Mouse (Mus musculus): ENCODE data around the gene Exoc6b.

The Exoc6b gene

DNA sequence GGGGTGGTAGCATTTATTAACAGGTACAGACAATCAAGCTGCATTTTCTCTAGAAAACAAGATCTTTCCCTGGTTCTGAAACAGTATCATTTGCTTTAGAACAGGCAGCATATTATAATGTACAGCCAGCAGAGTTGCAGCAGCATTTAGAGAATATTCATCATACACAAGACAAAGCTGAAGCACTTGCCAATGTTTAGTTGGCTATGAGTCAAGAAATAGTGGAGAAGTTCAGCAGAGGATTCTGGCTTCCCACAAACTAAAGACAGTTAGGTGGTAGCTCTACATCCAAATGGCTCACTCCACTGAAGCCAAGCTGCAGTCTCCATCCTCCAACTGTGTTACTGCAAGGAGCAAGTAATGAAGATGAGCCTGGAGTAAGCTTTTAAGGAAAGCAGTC, 342.4 kb downstream of the Exoc6b start:
- no peak for DNase-seq (ENCODE audit: low read depth)

DNA sequence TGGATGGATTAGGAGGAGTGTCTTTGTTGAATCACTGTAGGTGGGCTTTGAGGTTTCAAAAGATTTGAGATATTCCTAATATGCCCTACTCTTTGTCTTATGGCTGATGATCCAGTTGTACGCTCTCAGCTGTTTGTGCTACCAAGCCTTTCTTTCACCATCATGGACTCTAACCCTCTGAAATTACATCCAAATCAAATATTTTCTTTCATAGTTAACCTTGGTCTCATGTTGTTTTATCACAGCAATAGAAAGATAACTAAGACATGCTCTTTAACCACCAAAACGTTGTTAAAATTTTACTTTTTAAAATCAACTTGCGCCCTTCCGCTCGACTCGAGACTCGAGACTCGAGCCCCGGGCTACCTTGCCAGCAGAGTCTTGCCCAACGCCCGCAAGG, 356.1 kb downstream of the Exoc6b start:
- no peak for DNase-seq (ENCODE audit: low read depth)

GRCm38 (mm10) chr6:84710831-84711230, 358.5 kb downstream of the Exoc6b start:
- no peak for DNase-seq (ENCODE audit: low read depth)

DNA sequence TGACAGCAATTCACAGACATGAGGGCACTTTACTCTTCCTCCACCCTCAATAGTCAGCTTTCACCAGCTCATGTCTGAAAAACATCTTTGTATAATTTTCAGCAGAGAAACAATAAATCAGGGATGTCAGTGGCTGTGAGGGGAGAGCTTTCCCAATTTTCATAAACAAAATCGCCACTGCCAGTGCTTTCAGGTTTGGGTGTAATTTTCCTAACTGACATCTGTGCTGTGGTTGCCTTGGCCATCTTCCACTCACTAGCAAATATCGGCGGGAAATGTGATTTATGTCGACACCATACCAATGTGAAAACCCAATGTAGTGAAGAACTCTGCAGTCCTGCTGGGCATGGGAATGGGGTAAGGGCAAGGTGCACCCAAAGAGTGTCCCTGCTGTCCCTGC, 360.7 kb downstream of the Exoc6b start:
- DNase-seq (ENCODE audit: low read depth), result no peak

DNA sequence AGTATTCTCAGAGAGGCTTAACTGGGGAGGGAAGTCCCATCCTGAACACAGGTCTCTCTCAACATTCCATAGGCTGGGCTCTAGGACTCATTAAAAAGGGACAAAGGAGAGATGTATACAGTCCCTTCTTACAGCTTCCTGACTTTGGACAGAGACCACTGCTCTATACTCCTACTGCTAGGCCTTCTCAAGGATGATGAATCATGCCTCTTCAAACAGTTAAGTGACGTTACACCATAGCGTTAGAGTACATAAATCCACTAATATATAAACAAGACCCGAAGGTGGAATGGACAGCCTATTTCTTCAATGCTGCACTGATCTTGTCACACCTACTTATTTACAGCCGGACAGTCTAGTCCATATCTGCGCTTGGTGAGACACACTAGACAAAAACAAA, 369.7 kb downstream of the Exoc6b start:
- DNase-seq (ENCODE audit: low read depth), result no peak

DNA sequence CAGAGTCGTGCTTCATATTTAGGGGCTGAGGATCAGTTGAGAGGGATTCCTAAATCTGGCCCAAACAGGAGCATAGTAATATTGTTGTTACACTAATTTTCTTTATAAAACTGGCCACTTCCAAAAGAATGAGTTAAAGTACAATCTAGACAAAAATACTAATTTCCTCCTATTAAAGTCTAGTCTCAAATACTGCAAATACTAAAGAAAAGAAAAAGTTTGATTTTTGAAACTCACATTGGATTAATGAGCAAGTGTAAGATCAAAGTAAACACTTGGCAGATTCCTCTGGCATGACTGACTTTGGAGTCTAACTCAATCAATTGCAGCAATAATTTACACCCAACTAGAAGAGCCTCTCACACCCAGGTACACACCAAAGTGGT, 371.0 kb downstream of the Exoc6b start:
- DNase-seq (ENCODE audit: low read depth), result no peak

DNA sequence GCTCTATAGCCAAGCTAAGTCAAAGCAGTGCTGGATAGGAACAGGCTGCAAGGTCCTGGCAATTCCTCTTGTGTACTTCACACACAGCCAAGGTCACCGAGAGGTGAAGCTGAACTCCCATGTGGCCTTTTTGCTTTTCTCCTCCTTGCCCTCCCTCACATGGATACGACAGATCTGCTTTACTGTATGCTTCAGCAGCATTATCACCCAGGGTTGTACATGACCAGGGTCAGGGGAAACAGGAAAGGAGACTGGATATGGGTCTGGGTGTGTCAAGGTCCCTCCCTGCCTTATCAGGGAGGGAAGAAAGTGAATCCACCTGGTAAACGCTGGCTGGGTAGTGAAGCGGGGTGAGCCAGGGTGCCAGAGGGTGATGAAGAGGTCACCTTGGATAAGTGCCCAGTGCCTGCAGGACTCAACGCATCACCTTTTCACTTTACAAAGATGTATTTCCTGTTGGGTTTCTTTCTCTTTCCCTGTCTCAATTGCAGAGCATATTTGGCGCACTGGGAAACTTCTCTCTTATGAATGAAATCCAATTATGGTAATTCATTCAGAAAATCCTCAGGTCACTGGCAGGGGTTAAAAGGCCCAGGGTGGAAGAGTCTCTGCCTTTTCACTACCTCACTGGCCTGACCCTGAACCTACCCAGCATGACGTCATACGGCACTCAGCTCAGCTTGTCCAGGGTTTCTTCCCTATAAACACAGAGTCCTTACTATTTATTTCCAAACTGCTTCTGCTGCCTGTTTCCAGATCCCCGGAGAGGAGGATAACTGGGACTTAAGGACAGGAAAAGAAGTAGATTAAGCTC, 371.6 kb downstream of the Exoc6b start:
- no peak for DNase-seq (ENCODE audit: low read depth)

GRCm38 (mm10) chr6:84693844-84694243, 375.5 kb downstream of the Exoc6b start:
- DNase-seq (ENCODE audit: low read depth), result no peak

DNA sequence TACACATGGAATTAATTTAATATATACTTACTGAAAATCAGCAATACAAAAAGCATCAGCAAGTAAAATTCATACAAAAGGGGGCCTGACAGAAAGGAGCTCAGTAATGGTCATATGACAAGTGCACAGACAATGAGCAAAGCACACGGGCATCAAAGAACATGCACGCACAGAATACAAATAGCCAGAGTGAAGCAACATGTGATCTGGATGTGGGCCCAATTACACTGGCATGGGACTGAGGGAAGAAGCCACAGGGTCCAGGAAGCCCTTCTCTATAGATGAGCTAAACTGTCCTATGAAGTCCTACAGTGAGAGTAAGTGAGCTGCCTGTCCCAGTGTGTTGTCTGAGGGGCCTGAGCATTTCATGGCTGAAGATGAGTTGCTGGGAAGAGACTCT, 376.1 kb downstream of the Exoc6b start:
- DNase-seq (ENCODE audit: low read depth), result no peak

GRCm38 (mm10) chr6:84691907-84692306, 377.4 kb downstream of the Exoc6b start:
- no peak for DNase-seq (ENCODE audit: low read depth)

DNA sequence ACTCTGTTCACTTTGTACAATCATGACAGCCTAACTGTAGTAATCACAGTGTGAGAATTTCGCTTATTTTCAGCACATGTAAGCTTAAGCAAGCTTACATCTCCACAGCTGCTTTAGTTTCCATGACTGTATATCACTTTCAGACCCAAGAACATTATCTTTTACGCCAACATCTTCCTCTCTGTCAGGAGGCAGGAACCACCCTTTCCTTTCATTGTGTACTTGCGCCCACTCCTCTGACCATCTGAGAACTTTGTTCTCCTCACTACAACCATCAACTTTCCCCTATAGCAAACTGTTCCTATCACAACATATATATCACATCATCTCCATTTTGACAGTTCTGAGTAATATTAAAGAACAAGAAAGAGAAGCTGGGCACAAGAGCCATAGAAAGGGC, 391.5 kb downstream of the Exoc6b start:
- DNase-seq (ENCODE audit: low read depth), result no peak

DNA sequence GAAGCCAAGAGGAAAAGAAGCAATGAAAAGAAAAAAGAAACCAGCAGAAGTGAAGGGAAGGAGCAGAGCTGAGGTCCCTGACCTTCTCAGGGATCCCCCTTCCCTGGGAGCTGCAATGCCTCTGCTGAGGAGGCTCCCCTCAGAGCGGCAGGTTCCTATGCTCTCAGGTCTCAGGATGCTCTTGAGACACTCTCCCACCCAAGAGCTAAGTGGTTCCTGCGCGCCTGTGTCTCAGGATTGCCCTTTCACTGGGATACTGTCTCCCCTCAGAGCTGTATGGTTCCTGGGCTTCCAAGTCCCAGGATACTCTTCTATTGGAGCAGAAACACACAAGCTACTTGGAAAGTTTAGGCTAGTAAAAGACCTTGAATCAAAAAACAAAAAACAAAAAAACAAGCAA, 394.4 kb downstream of the Exoc6b start:
- no peak for DNase-seq (ENCODE audit: low read depth)

- DNase-seq (ENCODE audit: low read depth), result no peak
These were observed 395.2 kb downstream of the Exoc6b start for GRCm38 (mm10) chr6:84674136-84674535.

DNA sequence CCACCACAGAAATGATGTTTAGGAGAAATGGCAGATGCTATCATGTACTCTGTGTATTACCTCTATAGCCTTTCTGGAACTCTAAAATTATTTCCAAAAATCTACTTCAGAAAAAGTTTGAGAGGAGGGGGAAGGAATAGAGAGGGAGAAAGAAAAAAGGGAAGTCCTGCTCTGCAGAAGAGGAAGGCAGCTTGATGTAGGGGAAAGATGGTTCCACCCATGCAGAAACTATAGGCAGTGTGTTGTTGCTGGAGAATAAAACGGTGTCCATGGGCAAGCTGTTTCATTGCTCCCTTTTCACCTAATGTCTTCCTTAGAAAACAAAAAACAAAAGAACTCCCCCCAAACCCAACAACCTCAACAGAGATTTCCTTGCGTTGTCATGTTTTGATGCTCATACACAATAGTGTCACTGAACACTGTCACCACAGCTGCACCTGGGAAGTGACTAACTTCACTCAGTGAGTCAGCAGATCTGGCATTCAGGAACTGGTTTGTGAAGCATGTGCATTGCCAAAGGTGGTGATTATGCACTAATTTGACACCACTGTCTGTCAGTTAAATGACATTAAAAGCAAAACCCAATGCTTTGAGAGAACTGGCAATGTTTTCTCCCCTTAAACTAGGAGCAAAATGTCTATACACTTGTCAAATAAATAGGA, 407.7 kb downstream of the Exoc6b start:
- no peak for DNase-seq (ENCODE audit: low read depth)

GRCm38 (mm10) chr6:84660982-84661381, 408.3 kb downstream of the Exoc6b start:
- no peak for DNase-seq (ENCODE audit: low read depth)

GRCm38 (mm10) chr6:84657091-84657490, 412.2 kb downstream of the Exoc6b start:
- DNase-seq (ENCODE audit: low read depth), result no peak

DNA sequence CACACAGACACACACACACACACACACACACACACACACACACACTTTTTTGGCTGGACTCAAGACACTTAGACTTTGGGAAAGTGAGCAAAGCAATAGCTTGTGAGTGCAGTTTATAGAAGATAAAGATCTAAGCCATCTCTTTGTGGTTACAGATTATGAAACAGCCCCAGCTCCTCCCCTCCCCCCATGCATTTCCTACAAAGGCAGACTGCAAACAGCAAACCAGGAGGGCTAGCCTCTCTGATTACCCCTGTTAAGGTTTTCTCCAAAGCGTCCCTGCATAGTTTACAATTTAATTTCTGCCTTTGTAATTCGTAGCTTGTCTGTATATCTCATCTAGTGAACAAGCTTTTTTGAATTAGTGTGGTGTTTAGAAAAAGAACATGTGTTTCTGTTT, 412.6 kb downstream of the Exoc6b start:
- peak; percentile 72 for DNase-seq (ENCODE audit: low read depth)

DNA sequence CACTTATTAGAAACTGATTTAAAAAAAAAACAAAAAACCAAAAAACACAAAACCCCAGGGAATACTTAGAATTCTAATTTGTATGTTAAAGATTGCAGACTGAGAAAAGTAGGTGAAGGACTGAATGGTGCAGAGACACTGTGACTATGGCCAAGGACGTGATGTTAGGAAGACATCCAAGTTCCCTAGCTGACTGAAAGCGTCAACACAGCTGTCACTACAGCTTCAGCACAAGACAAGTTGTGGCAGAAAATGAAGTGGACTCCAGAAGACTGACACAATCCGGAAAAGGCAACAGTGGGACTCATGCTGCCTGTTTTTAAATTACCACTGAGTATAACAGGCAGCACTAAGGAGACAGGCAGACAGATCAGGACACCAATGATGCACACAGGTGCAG, 417.4 kb downstream of the Exoc6b start:
- no peak for DNase-seq (ENCODE audit: low read depth)

DNA sequence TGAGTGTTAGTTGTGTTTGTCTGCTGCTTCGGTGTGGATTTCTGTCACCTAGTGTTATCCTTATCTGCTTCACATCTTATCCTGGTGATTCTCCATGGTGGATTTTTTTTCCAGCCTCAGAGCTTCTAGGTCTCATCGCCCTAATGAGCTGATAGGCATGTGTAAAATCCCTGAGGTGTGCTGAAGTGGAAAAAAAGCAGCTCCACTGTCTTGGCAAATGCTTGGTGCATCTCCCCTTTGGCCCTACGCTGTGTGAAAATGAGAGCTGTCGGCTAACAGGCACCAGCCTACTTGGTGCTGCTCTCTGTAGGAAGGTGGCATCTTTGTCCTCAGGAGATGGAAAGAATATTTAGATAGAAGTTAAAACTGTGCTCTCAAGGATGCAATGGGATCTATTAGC, 422.1 kb downstream of the Exoc6b start:
- DNase-seq (ENCODE audit: low read depth), result no peak

DNA sequence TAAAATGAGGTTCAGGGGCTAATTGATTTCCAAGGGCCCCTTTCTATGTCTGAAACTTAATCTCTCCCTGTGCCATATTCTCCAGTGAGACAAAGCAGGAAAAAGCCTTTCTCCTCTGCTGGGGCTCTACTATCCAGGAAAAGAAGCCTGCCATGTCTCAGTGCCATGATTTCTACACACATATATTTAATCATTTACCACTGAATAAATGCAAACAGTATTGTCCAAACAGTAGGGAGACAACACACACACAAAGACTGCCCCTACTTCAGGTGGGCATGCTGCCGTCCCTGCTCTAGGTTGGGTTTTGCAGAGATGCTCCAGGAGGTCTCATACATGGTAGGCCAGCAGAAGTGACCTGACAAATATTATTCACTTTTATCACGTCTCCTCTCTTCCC, 422.6 kb downstream of the Exoc6b start:
- no peak for DNase-seq (ENCODE audit: low read depth)

DNA sequence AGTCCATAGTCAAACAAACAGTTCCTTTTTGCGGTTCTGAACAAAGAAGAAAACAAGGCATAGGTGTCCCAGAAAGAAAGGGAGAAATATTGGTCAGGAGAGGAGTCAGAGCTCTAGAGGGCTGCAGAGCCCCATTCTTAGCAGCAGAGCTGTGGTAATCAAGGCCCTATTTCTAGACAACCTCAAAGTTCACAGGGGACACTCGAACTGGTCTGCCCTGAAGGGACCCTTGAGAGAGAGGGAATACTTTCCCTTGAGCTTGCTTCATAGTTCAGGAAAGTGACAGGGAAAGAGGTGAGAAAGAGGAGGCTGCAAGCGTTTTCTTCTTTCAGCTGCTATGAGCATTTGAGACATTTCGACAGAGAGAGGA, 428.3 kb downstream of the Exoc6b start:
- DNase-seq (ENCODE audit: low read depth), result no peak

DNA sequence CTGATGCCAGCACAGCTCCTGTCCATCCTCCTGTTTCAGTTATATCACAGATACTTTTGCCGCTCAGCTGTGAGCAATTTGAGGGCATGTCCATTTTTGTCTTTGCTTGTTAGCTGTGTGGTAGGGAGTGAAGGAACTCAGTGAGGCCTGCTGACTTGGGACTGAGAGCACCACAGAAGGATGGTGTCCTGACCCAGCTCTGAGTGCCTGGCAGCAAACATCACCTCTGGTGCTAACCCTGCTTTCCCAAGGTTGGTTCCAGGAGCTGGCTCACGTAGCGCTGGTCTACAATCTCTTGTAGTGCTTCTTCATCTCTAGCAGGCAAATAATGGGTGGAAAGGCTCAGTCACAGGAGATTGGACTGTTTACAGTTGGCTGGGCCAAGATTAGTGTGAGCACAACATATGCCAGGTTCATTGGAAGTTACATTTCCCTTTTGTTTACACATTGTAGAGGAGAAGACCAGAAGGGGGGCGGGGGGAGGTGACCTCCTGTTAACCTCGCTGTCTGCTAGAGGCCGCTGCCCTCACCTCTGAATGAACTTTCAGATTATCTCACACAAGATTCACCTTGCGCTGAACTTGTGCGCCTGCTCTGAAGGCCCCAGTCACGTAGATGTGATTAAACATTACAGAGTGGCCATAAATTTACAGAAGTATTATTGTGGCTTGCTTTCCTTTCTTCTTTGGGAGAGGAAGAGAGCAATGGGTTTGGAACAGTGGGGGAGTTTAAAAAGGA, 428.8 kb downstream of the Exoc6b start:
- no peak for DNase-seq (ENCODE audit: low read depth)

- no peak for DNase-seq (ENCODE audit: low read depth)
These were observed 431.1 kb downstream of the Exoc6b start for GRCm38 (mm10) chr6:84638206-84638605.
